Mouse (Mus musculus): ENCODE data around the gene Dbh.

Dbh gene

GRCm38 (mm10) chr2:27164796-27165590 is at the start of gene Dbh:
Dbh (plus strand) TSS chr2:27165233.
- DNase-seq (ENCODE audit: low spot score in 2 of 2) = peak; percentile 66 to 83

GRCm38 (mm10) chr2:27118452-27118851 is 46.6 kb upstream of the Dbh start:
- no peak for DNase-seq (ENCODE audit: low spot score in 2 of 2)

- no peak for DNase-seq (ENCODE audit: low spot score in 2 of 2)
Observed at GRCm38 (mm10) chr2:27119766-27120165, 45.3 kb upstream of the Dbh start.

DNA sequence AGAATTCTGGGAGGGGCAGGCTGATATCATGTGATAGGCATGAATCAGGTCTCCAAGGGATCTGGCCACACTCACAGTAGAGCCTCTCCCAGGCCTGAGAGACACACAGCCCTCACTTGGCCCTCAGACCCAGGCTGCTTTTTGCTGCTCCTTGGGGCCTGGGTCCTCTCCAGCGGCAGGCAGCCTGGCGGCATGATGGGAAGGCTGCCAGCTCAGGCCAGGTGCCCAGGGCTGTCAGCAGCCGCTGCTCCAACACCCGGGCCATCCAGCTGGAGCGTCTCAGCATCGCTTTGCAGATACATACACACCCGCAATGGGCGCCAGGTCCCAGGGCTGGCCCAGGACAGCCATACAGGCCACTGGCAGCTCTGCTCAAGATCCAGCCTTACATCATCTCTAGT is 44.8 kb upstream of the Dbh start:
- DNase-seq (ENCODE audit: low spot score in 2 of 2) = no peak

DNA sequence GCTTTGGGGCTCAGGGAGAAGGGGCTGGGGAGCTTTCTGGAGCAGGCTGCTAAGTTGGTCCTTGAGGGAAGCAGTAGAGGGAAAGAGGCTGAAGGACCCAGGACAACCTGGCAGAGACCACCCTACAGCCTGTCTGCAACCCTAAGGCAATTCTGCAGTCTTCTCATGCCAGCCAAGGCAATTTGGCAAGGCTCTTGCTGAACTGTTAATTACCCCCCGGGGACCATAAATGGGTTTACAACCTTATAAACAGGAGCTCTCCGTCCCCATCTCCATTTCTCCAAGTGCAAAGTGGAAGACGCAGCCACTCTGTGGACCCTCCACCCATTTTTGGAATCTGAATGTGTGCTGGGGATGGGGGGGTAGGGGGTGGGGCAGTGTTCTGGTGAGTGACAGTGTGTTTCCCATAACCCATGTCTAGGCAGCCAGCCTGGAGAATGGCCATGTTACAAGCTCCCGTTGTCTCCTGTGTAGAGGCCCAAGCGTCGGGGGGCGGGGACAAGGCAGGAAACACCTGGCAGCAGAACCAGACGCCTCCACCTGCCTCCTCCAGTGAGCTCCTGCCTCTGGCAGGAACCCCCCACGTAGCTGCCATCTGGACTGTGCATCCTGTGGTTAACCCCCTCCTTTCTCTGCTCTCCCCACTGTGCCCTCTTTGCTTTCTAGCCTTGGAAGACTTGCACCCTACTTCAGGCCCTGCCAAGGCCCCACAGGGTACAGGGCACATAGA is 43.2 kb upstream of the Dbh start:
- DNase-seq (ENCODE audit: low spot score in 2 of 2) = peak in 1 of 2 experiments; percentile 38

DNA sequence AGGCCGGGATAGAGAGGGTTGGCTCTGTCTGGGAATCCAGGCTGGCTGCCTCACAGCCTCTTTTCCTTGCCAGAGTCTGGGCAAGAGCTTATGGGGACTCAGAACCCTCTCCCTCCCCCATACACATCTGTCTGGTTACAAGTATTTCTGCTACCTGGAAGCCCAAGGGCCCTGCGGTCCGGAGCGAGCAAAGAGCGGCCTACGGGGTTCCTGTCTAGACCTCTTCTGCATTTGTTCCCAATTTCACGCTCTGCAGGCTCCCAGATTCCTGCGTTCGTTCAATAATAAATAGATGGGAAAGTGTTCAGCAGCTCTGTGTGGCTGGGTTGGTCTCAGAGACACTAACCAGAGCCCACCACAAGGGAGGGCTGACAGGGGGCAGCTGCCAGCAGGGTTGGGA is 42.5 kb upstream of the Dbh start:
- no peak for DNase-seq (ENCODE audit: low spot score in 2 of 2)

DNA sequence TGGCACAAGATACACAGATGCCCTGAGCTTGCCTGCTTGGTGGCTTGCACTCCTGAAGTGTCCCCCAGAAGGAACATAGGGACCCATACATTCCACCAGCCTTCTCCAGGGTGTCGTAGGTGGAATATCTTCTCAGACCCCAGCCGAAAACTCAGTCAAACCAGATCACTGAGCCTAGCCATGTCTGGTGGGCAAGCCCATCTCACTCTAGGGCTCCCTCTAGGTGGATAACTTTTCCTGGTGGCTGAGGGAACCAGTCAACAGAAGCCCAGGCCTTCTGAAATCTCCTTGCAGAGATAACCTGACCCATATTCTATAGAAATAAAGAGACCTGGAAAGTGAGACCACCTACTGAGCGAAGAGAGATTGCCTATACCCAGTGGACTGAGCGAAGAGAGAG is 41.9 kb upstream of the Dbh start:
- DNase-seq (ENCODE audit: low spot score in 2 of 2) = no peak

GRCm38 (mm10) chr2:27125979-27126378 is 39.1 kb upstream of the Dbh start:
- DNase-seq (ENCODE audit: low spot score in 2 of 2) = peak in 1 of 2 experiments; percentile 47

- no peak for DNase-seq (ENCODE audit: low spot score in 2 of 2)
Observed at GRCm38 (mm10) chr2:27126496-27126895, 38.5 kb upstream of the Dbh start.

DNA sequence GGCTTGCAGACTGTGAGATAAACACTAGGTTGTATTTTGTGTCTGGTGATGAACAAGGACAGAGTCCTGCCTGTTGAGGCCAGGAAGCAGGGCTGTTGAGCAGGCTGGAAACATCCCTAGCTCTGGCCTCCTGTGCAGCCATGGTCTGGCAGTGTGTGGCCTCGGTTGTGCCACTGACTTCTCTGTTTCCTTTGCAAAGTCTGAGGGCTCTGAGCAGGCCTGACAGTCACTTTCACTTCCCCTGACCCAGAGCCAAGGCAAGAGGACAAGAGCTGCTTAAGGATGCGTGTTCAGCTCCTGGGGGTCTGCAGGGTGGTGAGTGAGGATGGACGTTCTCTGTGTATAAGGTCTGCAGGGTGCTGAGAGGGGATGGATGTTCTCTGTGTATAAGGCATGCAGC is 36.0 kb upstream of the Dbh start:
- DNase-seq (ENCODE audit: low spot score in 2 of 2) = no peak

DNA sequence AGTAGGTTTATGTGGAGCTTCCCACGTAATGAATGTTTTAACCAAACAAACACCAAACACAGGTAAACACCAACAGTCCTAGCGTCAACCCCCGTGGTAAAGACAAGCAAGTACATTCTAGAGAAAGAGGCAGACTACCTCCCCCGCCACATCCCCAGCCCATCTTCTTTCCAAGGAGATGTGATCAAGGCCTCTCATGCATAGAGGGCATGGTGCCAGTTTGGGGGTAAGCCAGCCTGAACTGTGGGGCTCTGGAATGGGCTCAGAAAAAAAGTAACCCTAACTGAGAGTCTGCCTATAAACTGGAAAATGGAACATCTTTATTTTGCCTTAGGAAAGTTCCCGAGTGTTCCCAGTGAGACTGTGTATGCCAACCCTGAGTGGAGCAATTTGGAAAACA is 29.1 kb upstream of the Dbh start:
- no peak for DNase-seq (ENCODE audit: low spot score in 2 of 2)

DNA sequence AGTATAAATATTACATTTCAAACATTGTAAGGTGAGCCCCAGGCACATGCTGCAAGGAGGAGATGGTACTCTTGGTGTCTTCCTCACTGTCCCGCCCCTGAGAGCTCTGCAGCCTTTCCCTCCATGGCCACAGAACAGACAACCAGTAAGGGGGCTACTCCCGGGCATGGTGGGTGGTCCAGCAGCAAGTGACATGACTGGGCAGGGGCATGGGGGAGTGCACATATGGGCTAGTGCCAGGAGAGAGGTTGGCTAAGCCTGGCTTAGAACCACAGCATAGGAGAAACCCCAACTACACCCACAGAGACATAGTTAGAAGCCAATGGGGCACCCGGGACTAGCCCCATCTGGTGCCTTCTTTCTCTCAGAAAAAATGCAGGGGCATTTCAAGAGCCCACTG is 28.7 kb upstream of the Dbh start:
- no peak for DNase-seq (ENCODE audit: low spot score in 2 of 2)

DNA sequence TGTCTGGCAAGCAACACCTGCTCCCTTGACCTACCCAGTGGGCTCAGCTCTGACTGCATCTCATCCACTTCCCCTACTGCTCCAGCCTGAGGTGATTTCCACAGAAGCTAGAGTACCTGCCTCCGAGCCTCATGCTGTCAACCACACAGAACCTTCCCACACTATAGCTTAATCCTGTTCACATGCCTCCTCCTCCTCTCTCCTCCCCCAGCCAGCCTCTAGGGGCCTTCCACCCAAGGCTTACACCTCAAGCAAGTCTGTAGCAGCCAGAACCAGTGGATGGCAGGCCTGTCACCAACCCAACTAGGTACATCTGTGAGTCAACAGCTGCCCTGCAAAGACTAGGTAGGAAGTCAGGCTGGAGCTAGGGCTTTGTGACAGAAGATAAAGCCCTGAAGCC is 28.2 kb upstream of the Dbh start:
- DNase-seq (ENCODE audit: low spot score in 2 of 2) = peak in 1 of 2 experiments; percentile 45

DNA sequence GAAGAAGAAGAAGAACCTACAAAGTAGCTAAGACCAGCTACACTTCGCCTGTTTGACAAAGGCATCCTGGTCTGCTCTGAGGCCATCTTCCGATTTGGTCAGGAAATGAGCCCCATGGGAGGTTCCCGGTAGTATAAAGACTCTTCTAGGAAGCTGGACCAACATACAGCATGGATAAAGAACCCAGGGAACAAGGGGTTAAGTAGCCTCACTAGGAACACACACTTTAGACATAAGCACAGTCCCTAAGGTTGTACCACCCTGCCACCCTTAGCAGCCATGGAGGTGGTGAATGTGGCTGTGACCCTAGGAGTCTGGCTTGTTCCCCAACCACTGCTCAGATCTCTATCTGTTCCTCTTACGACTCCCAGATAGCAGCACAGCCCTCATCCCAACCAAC is 26.7 kb upstream of the Dbh start:
- no peak for DNase-seq (ENCODE audit: low spot score in 2 of 2)

- DNase-seq (ENCODE audit: low spot score in 2 of 2) = peak; percentile 53 to 61
Observed at GRCm38 (mm10) chr2:27141950-27142693, 22.9 kb upstream of the Dbh start, which contains the start of gene Fam163b. Fam163b (minus strand) TSS chr2:27142491.

DNA sequence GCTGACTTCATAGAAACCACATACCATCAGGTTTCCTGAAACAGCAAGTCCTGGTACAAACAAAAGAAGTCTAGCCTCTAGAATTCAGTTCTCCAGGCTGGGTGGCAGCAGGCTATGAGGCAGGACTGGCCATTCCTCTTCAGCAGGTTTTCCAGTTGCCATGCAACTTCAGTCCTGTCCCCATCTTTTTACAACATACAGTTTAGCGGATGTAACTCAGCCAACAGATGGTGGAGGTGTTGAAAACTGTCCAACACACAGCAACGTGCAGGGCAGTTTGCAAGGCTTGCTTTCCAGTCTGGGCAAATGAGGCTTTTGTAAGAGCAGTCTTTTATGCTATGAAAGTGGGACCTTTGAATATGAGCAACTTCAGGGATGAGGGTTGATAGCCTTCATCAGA is 20.1 kb upstream of the Dbh start:
- peak; percentile 53 to 62 for DNase-seq (ENCODE audit: low spot score in 2 of 2)

- DNase-seq (ENCODE audit: low spot score in 2 of 2) = no peak
Observed at GRCm38 (mm10) chr2:27146840-27147239, 18.2 kb upstream of the Dbh start.

- DNase-seq (ENCODE audit: low spot score in 2 of 2) = no peak
Observed at GRCm38 (mm10) chr2:27149457-27149856, 15.6 kb upstream of the Dbh start.

DNA sequence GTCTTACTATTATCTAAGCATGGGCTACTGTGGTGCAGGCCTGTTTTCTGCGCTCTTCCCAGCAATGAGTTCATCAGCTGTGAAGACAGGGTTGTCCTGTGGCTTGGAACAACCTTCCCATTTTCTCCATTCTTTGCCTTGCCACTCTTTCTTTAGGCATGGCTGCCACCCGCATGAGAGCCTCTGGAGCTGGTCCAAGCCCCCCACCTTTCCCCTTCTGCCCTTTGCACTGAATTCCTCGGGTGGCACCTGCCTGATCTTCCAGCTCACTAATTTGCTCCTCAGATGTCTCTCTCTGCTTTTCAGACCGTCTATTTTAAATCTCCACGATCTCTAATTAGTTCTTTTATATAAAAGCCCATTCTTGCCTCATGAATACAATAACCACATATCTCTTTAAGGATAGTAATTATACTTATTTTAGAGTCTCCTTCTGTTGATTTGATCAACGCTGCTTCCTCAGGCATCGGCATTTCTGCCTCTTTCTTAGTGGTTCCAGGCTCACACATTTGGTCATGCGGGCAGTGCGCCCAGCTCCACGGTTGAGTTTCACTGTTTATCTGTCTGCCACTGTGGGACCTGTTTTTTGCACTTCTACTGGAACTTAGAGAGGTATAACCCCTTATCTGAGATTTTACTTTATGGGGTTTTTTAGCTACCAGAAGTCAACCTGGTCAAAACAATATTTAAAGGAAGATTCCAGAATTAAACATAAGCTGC is 10.4 kb upstream of the Dbh start:
- DNase-seq (ENCODE audit: low spot score in 2 of 2) = no peak

DNA sequence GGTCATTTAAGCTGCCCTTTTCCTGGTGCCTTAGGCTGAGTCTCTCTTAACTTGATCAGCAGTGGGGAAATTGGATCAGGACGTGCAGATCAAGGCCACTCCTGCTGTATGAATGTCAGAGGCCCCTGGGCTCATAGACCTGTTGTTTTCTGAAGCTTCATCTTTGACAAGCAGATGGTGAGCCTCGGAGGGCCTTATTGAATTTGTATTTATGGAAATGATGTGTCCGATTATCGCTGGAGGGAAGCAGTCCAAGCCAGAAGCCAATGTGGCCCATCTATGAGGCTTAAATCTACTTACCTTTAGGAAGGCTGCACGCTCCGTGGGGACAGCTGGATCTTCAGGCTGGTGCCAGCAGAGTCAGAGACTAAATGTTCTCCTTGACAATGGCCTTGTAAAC is 8.4 kb upstream of the Dbh start:
- DNase-seq (ENCODE audit: low spot score in 2 of 2) = no peak

GRCm38 (mm10) chr2:27161526-27161925 is 3.5 kb upstream of the Dbh start:
- no peak for DNase-seq (ENCODE audit: low spot score in 2 of 2)

- no peak for DNase-seq (ENCODE audit: low spot score in 2 of 2)
Observed at GRCm38 (mm10) chr2:27162656-27163055, 2.4 kb upstream of the Dbh start.

All from right cerebral cortex, adult 2 months (tissue).